Mouse (Mus musculus) forebrain, embryonic 10.5 days (tissue): Measurements from ENCODE around the gene Slc35b1. TPM values are rescaled to one million over a fixed set of nuclear protein-coding genes. Genes with fewer than 3 reads are reported as not detected.

Experiments
- DNase-seq: peaks from one replicate; pipeline ENCODE4 v3.0.0-alpha.2; 2017; ENCODE audit warnings: low spot score; ENCODE audit errors: extremely low spot score
- H3K27ac ChIP-seq: fragments of 300-500 bp; sonication (generic); 2 replicates; pipeline ENCODE4 v1.5.1; 2016; ENCODE audit warnings: mild to moderate bottlenecking
- H3K27me3 ChIP-seq: fragments of 300-500 bp; sonication (generic); 2 replicates; pipeline ENCODE4 v1.6.1; 2016; ENCODE audit warnings: mild to moderate bottlenecking; ENCODE audit not compliant: poor library complexity, severe bottlenecking
- H3K36me3 ChIP-seq: fragments of 300-500 bp; sonication (generic); replicated peaks from 2 replicates; pipeline ENCODE4 v1.6.1; 2016; ENCODE audit warnings: mild to moderate bottlenecking, moderate library complexity
- H3K4me1 ChIP-seq: fragments of 300-500 bp; sonication (generic); 2 replicates; pipeline ENCODE4 v1.6.1; 2016
- H3K4me3 ChIP-seq: fragments of 300-500 bp; sonication (generic); 2 replicates; pipeline ENCODE4 v1.5.1; 2016; ENCODE audit warnings: mild to moderate bottlenecking, moderate library complexity
- H3K9me3 ChIP-seq: fragments of 300-500 bp; sonication (generic); 2 replicates; pipeline ENCODE4 v1.6.1; 2016; ENCODE audit warnings: mild to moderate bottlenecking, moderate library complexity
- WGBS: fragments of 180-500 bp; shearing (Covaris S2); methylation state at CpG from one replicate; pipeline ENCODE4 v1.1.7; 2016; 5-methylcytosine and 5-hydroxymethylcytosine counted together
- polyA plus RNA-seq: library from polyadenylated mRNA; unstranded; fragments of >200 nt; fragmentation: Nextera tagmentation; extraction: Ambion mirVana; gene quantifications from 2 replicates; pipeline ENCODE4 v1.2.1, GENCODE M21; 2016

Slc35b1 gene
- polyA plus RNA-seq, 1 experiment from 2014 or later = 118 TPM

- no peak overlapping the region for H3K4me3 ChIP-seq
- H3K4me1 ChIP-seq = peaks cover 39% of the 10 kb centered on the region
- 92% methylated on average over 6 of the region's 6 CpGs for WGBS
- DNase-seq = no peak
- H3K27ac ChIP-seq = no peak overlapping the region
- H3K36me3 ChIP-seq = peaks cover 68% of the 10 kb centered on the region
- H3K9me3 ChIP-seq = no peaks in the 10 kb centered on the region
- no peaks in the 10 kb centered on the region for H3K27me3 ChIP-seq
These were observed 5.9 kb downstream of the Slc35b1 start for GRCm38 (mm10) chr11:95390420-95390819.

GRCm38 (mm10) chr11:95391201-95391600 is 6.7 kb downstream of the Slc35b1 start:
- H3K36me3 ChIP-seq = peaks cover 67% of the 10 kb centered on the region
- WGBS = 86% methylated on average over 4 of the region's 4 CpGs
- no peaks in the 10 kb centered on the region for H3K27me3 ChIP-seq
- H3K4me1 ChIP-seq = peaks cover 31% of the 10 kb centered on the region
- DNase-seq = no peak
- no peaks in the 10 kb centered on the region for H3K9me3 ChIP-seq
- no peak overlapping the region for H3K27ac ChIP-seq
- H3K4me3 ChIP-seq = no peak overlapping the region

- Histone ChIP-seq H3K9me3 (no peaks in the 10 kb centered on the region), H3K4me1 (peaks cover 26% of the 10 kb centered on the region), H3K27ac (no peak overlapping the region), H3K36me3 (peaks cover 62% of the 10 kb centered on the region), H3K4me3 (no peak overlapping the region), H3K27me3 (no peaks in the 10 kb centered on the region)
- 82% methylated on average over 5 of the region's 5 CpGs for WGBS
- DNase-seq = no peak
These were observed 7.3 kb downstream of the Slc35b1 start for GRCm38 (mm10) chr11:95391743-95392142.

GRCm38 (mm10) chr11:95392223-95392667 is 7.8 kb downstream of the Slc35b1 start:
- 77% methylated on average over 7 of the region's 7 CpGs for WGBS
- H3K9me3 ChIP-seq = no peaks in the 10 kb centered on the region
- peaks cover 57% of the 10 kb centered on the region for H3K36me3 ChIP-seq
- no peaks in the 10 kb centered on the region for H3K27me3 ChIP-seq
- H3K4me1 ChIP-seq = peaks cover 23% of the 10 kb centered on the region
- H3K4me3 ChIP-seq = no peak overlapping the region
- DNase-seq = no peak
- no peak overlapping the region for H3K27ac ChIP-seq

GRCm38 (mm10) chr11:95392708-95393499 is 8.4 kb downstream of the Slc35b1 start:
- Histone ChIP-seq H3K27ac (peak overlapping the region; percentile 44; the same call in 1 of the 2 replicates), H3K27me3 (no peaks in the 10 kb centered on the region), H3K4me3 (no peak overlapping the region), H3K4me1 (peaks cover 24% of the 10 kb centered on the region), H3K36me3 (peaks cover 50% of the 10 kb centered on the region), H3K9me3 (no peaks in the 10 kb centered on the region)
- DNase-seq = no peak
- 83% methylated on average over 11 of the region's 11 CpGs for whole genome bisulfite sequencing

GRCm38 (mm10) chr11:95393500-95393816 is 9.0 kb downstream of the Slc35b1 start:
- Histone ChIP-seq H3K27me3 (no peaks in the 10 kb centered on the region), H3K4me3 (no peak overlapping the region), H3K36me3 (peaks cover 45% of the 10 kb centered on the region), H3K27ac (peak overlapping the region; percentile 44; the same call in 1 of the 2 replicates), H3K4me1 (peaks cover 28% of the 10 kb centered on the region), H3K9me3 (no peaks in the 10 kb centered on the region)
- DNase-seq = no peak
- WGBS = 32% methylated on average over 5 of the region's 5 CpGs

GRCm38 (mm10) chr11:95394112-95394511 is 9.6 kb downstream of the Slc35b1 start:
- DNase-seq = no peak
- Histone ChIP-seq H3K36me3 (peaks cover 38% of the 10 kb centered on the region), H3K4me1 (peaks cover 28% of the 10 kb centered on the region), H3K9me3 (no peaks in the 10 kb centered on the region), H3K4me3 (no peak overlapping the region), H3K27ac (no peak overlapping the region), H3K27me3 (peaks cover 1% of the 10 kb centered on the region; the same call in 1 of the 2 replicates)
- WGBS = 71% methylated on average over 5 of the region's 5 CpGs

- Histone ChIP-seq H3K4me3 (no peak overlapping the region), H3K9me3 (no peaks in the 10 kb centered on the region), H3K36me3 (peaks cover 14% of the 10 kb centered on the region), H3K27me3 (peaks cover 15% of the 10 kb centered on the region), H3K4me1 (peaks cover 28% of the 10 kb centered on the region), H3K27ac (no peak overlapping the region)
- DNase-seq = no peak
- 73% methylated on average over 1 of the region's 1 CpGs for WGBS
These were observed 12.1 kb downstream of the Slc35b1 start for GRCm38 (mm10) chr11:95396548-95396947.

GRCm38 (mm10) chr11:95397843-95398835 is 13.6 kb downstream of the Slc35b1 start:
- WGBS = 64% methylated on average over 14 of the region's 14 CpGs
- H3K36me3 ChIP-seq = no peaks in the 10 kb centered on the region
- no peak overlapping the region for H3K27ac ChIP-seq
- H3K4me3 ChIP-seq = no peak overlapping the region
- peak; percentile 82 for DNase-seq
- H3K4me1 ChIP-seq = peaks cover 34% of the 10 kb centered on the region
- H3K9me3 ChIP-seq = no peaks in the 10 kb centered on the region
- peaks cover 15% of the 10 kb centered on the region for H3K27me3 ChIP-seq

- WGBS = 83% methylated on average over 13 of the region's 13 CpGs
These were observed 15.1 kb downstream of the Slc35b1 start for GRCm38 (mm10) chr11:95399520-95400020.

GRCm38 (mm10) chr11:95401568-95401967 is 17.1 kb downstream of the Slc35b1 start:
- no peaks in the 10 kb centered on the region for H3K36me3 ChIP-seq
- WGBS = 88% methylated on average over 5 of the region's 5 CpGs
- H3K27ac ChIP-seq = no peak overlapping the region; the same call in 1 of the 2 replicates
- no peak overlapping the region for H3K4me3 ChIP-seq
- H3K27me3 ChIP-seq = peaks cover 15% of the 10 kb centered on the region
- no peaks in the 10 kb centered on the region for H3K9me3 ChIP-seq
- DNase-seq = no peak
- H3K4me1 ChIP-seq = peaks cover 31% of the 10 kb centered on the region

More at GRCm38 (mm10) chr11:95399520-95400020, 15.1 kb downstream of the Slc35b1 start:
- Histone ChIP-seq H3K9me3 (no peaks in the 10 kb centered on the region), H3K36me3 (no peaks in the 10 kb centered on the region), H3K4me1 (peaks cover 31% of the 10 kb centered on the region), H3K27me3 (peaks cover 15% of the 10 kb centered on the region), H3K27ac (no peak overlapping the region), H3K4me3 (no peak overlapping the region)
- DNase-seq = no peak

- peaks cover 15% of the 10 kb centered on the region for H3K27me3 ChIP-seq
- no peaks in the 10 kb centered on the region for H3K9me3 ChIP-seq
- H3K4me1 ChIP-seq = peaks cover 31% of the 10 kb centered on the region
- peak overlapping the region; percentile 64 for H3K27ac ChIP-seq
- no peaks in the 10 kb centered on the region for H3K36me3 ChIP-seq
- WGBS = 17% methylated on average over 5 of the region's 5 CpGs
- DNase-seq = no peak
- H3K4me3 ChIP-seq = no peak overlapping the region
These were observed 17.7 kb downstream of the Slc35b1 start for GRCm38 (mm10) chr11:95402196-95402595.
